Mouse (Mus musculus): ENCODE measurements around the gene Mpnd. TPM values are rescaled to one million over a fixed set of nuclear protein-coding genes. Genes with fewer than 3 reads are reported as not detected.
A peak's percentile ranks its signal among the peaks of the same experiment; 100 is the strongest.

Gene Mpnd
- total and polyA plus RNA-seq, 3 experiments, result 24.5 to 55.1 (median 26.8) TPM

DNA sequence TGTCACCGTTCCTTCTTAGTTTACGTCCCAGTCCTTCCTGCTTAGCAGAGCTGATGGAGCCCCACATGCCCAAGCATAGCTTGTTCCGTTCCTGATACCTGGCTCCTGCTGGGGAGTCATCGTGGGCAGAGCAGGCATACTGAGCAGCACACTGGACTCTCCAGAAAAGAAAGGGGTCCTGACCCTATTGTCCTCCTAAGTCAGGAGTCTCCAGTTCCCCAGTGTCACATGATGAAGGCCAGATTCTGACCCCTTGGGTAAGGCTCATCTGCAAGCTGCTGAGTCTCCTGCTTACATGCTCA lies 17.4 kb downstream of the Mpnd start:
- in situ Hi-C loops (cut with MboI; ENCODE audit: low pct_ligation_motif_present, low pct_unique_long_range_greater_than_20kb, low sequenced_read_pairs) (no loop called here), dilution Hi-C loops (cut with MboI; ENCODE audit: extremely low pct_ligation_motif_present, extremely low pct_unique_long_range_greater_than_20kb, low sequenced_read_pairs) (no loop called here)
- Histone ChIP-seq H3K9me3 (replicated peaks; ENCODE audit: low read length) (no peaks in the 10 kb centered on the region), H3K9ac (ENCODE audit: insufficient read depth, low read depth) (no peak overlapping the region), H3K4me2 (ENCODE audit: insufficient read depth, low read depth, poor library complexity, severe bottlenecking) (no peak overlapping the region), H3K4me1 (ENCODE audit: control insufficient read depth in 1 of 2, insufficient read depth in 2 of 2) (peaks cover 36 to 83% of the 10 kb centered on the region in 2 experiments), H3K4me3 (replicated peaks in 1 of 3; ENCODE audit: low read depth in 2 of 3, low read length in 2 of 3, poor library complexity in 1 of 3) (no peak overlapping the region), H3K27ac (ENCODE audit: insufficient read depth, low read depth) (0 out of 2 replicates have a peak overlapping the region, but pooled peaks have one; percentile 24), H3K79me2 (replicated peaks; ENCODE audit: control insufficient read depth, extremely low read depth, insufficient read depth, poor library complexity, severe bottlenecking) (peaks cover 24% of the 10 kb centered on the region), H3K27me3 (replicated peaks) (no peaks in the 10 kb centered on the region), H3K36me3 (replicated peaks in 1 of 2; ENCODE audit: control insufficient read depth in 1 of 2, insufficient read depth in 1 of 2, low read length in 1 of 2) (peaks cover 31 to 88% of the 10 kb centered on the region in 2 experiments)
- DNase-seq (ENCODE audit: extremely low read depth), result no peak
- TF ChIP-seq SMC3 (IDR thresholded peaks at IDR 0.05; ENCODE audit: low read depth, low read length) (no peak), NRF1 (IDR thresholded peaks at IDR 0.05; ENCODE audit: low read depth, low read length) (no peak), MAX (IDR thresholded peaks at IDR 0.05; ENCODE audit: low read length) (no peak), JUND (conservative IDR thresholded peaks at IDR 0.05; ENCODE audit: low read depth, low read length) (no peak), ETS1 (conservative IDR thresholded peaks at IDR 0.05; ENCODE audit: low read depth, low read length) (no peak), MYC (IDR thresholded peaks at IDR 0.05; ENCODE audit: low read depth, low read length) (no peak), POLR2A (IDR thresholded peaks at IDR 0.05; ENCODE audit: low read depth, low read length) (no peak), EP300 (IDR thresholded peaks at IDR 0.05; ENCODE audit: low read length) (no peak), PAX5 (IDR thresholded peaks at IDR 0.05; ENCODE audit: low read length) (no peak), USF2 (conservative IDR thresholded peaks at IDR 0.05; ENCODE audit: low read depth, low read length) (no peak), ZNF384 (IDR thresholded peaks at IDR 0.05; ENCODE audit: low read depth, low read length) (no peak), TCF12 (IDR thresholded peaks at IDR 0.05; ENCODE audit: low read depth, low read length) (no peak)

DNA sequence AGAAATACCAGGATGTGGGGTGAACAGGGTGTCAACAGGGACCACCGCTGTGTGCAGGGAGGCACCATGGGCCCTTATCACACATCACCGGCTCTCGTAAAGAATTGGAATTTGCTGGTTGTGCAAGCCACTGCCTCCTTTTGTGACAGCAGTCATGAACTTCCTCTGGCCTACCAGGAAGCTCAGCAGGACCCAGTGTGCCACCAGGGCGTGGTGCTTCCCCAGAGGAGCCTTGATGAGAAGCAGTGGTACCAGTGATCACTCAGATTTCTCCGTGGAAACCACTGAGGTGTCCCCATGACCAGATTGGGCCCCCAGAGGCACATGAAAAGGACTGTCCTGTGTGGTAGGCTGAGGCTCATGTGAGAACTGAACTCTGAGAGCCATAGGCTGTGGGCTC lies 17.9 kb downstream of the Mpnd start:
- Histone ChIP-seq H3K9me3 (replicated peaks; ENCODE audit: low read length) (no peaks in the 10 kb centered on the region), H3K4me1 (ENCODE audit: control insufficient read depth in 1 of 2, insufficient read depth in 2 of 2) (peaks cover 36 to 87% of the 10 kb centered on the region in 2 experiments), H3K4me2 (ENCODE audit: insufficient read depth, low read depth, poor library complexity, severe bottlenecking) (no peak overlapping the region), H3K27me3 (replicated peaks) (no peaks in the 10 kb centered on the region), H3K4me3 (replicated peaks in 1 of 3; ENCODE audit: low read depth in 2 of 3, low read length in 2 of 3, poor library complexity in 1 of 3) (no peak overlapping the region), H3K27ac (ENCODE audit: insufficient read depth, low read depth) (peak overlapping the region; percentile 24; the same call in 1 of the 2 replicates), H3K36me3 (replicated peaks in 1 of 2; ENCODE audit: control insufficient read depth in 1 of 2, insufficient read depth in 1 of 2, low read length in 1 of 2) (peaks cover 31 to 88% of the 10 kb centered on the region in 2 experiments), H3K9ac (ENCODE audit: insufficient read depth, low read depth) (no peak overlapping the region), H3K79me2 (replicated peaks; ENCODE audit: control insufficient read depth, extremely low read depth, insufficient read depth, poor library complexity, severe bottlenecking) (peaks cover 25% of the 10 kb centered on the region)
- dilution Hi-C loops (cut with MboI; ENCODE audit: extremely low pct_ligation_motif_present, extremely low pct_unique_long_range_greater_than_20kb, low sequenced_read_pairs), result no loop called here
- TF ChIP-seq MAX (IDR thresholded peaks at IDR 0.05; ENCODE audit: low read length), result no peak
- TF ChIP-seq EP300 (IDR thresholded peaks at IDR 0.05; ENCODE audit: low read length), result no peak
- TF ChIP-seq ZMIZ1 (IDR thresholded peaks at IDR 0.05; ENCODE audit: low read depth, low read length), result no peak
- TF ChIP-seq MYC (IDR thresholded peaks at IDR 0.05; ENCODE audit: low read depth, low read length), result no peak
- TF ChIP-seq MAZ (IDR thresholded peaks at IDR 0.05; ENCODE audit: low read depth, low read length), result no peak
- TF ChIP-seq CHD1 (IDR thresholded peaks at IDR 0.05; ENCODE audit: low read depth, low read length), result no peak
- no peak for TF ChIP-seq USF2 (conservative IDR thresholded peaks at IDR 0.05; ENCODE audit: low read depth, low read length)
- no peak for TF ChIP-seq E2F4 (IDR thresholded peaks at IDR 0.05; ENCODE audit: insufficient replicate concordance, low read depth, low read length)
- TF ChIP-seq ZKSCAN1 (IDR thresholded peaks at IDR 0.05; ENCODE audit: borderline replicate concordance, low read depth, low read length), result no peak
- no peak for TF ChIP-seq IRF4 (IDR thresholded peaks at IDR 0.05; ENCODE audit: low read depth, low read length)
- TF ChIP-seq RAD21 (IDR thresholded peaks at IDR 0.05; ENCODE audit: low read depth, low read length), result no peak
- TF ChIP-seq PAX5 (IDR thresholded peaks at IDR 0.05; ENCODE audit: low read length), result no peak
- no peak for TF ChIP-seq ZC3H11A (IDR thresholded peaks at IDR 0.05; ENCODE audit: low read depth, low read length)
- no peak for TF ChIP-seq ELF1 (IDR thresholded peaks at IDR 0.05; ENCODE audit: low read depth, low read length)
- in situ Hi-C loops (cut with MboI; ENCODE audit: low pct_ligation_motif_present, low pct_unique_long_range_greater_than_20kb, low sequenced_read_pairs), result no loop called here
- no peak for DNase-seq (ENCODE audit: extremely low read depth)
